Mouse (Mus musculus) liver, adult 2 months (tissue): ENCODE results near the gene Abhd17b. TPM values are rescaled to one million over a fixed set of nuclear protein-coding genes. Genes with fewer than 3 reads are reported as not detected.
"Not testable (repeated sequence)": the region's sequence is repeated elsewhere in the genome, so short reads cannot be mapped to it uniquely, and the experiment has no call there.

ENCODE experiments used
- DNase-seq: peaks from one replicate; pipeline ENCODE4 v3.0.0-alpha.2; 2011; ENCODE audit warnings: low read depth, low spot score; ENCODE audit errors: extremely low read depth
- H3K27ac ChIP-seq: fragments of 200-500 bp; replicated peaks from 2 replicates; pipeline ENCODE4 v1.5.1; 2012; ENCODE audit warnings: low read depth, mild to moderate bottlenecking, control low read depth, inconsistent platforms, low read length; ENCODE audit not compliant: insufficient read depth
- H3K27me3 ChIP-seq: fragments of 200-500 bp; 2 replicates; pipeline ENCODE4 v1.6.1; 2012; ENCODE audit warnings: mild to moderate bottlenecking, moderate library complexity, low read length, inconsistent platforms; ENCODE audit not compliant: control insufficient read depth, insufficient read depth
- H3K36me3 ChIP-seq: fragments of 200-500 bp; 2 replicates; pipeline ENCODE4 v1.6.1; 2012; ENCODE audit warnings: low read length, inconsistent platforms; ENCODE audit not compliant: control insufficient read depth, insufficient read depth
- H3K4me1 ChIP-seq: fragments of 200-500 bp; 2 replicates; pipeline ENCODE4 v1.6.1; 2011; ENCODE audit warnings: low read length; ENCODE audit not compliant: control insufficient read depth, insufficient read depth
- H3K4me3 ChIP-seq: fragments of 200-500 bp; 2 replicates; pipeline ENCODE4 v1.5.1; 2011; ENCODE audit warnings: low read depth, mild to moderate bottlenecking, control low read depth, low read length, moderate library complexity; ENCODE audit not compliant: insufficient read depth
- H3K79me2 ChIP-seq: fragments of 200-500 bp; 2 replicates; pipeline ENCODE4 v1.6.1; 2012; ENCODE audit warnings: inconsistent platforms, mild to moderate bottlenecking, low read length, moderate library complexity; ENCODE audit not compliant: control insufficient read depth, insufficient read depth
- H3K9ac ChIP-seq: fragments of 200-500 bp; 2 replicates; pipeline ENCODE4 v1.6.1; 2012; ENCODE audit warnings: low read depth, mild to moderate bottlenecking, control low read depth, inconsistent platforms, low read length
- CTCF ChIP-seq: fragments of 200-500 bp; IDR thresholded peaks from 2 replicates; pipeline ENCODE4 v1.5.1; 2011; ENCODE audit warnings: low read depth, low read length, control low read depth
- POLR2A ChIP-seq: fragments of 200-500 bp; IDR thresholded peaks from 2 replicates; pipeline ENCODE4 v1.6.1; 2011; ENCODE audit warnings: low read length, control low read depth; ENCODE audit not compliant: insufficient read depth; ENCODE audit errors: extremely low read depth
- WGBS: fragments of 180-500 bp; shearing (Covaris S2); methylation state at CpG from one replicate; pipeline ENCODE4 v1.1.7; 2018; 5-methylcytosine and 5-hydroxymethylcytosine counted together
- polyA plus RNA-seq: library from polyadenylated mRNA; depleted of rRNA; stranded (reverse); fragments of >200 nt; gene quantifications from 2 replicates; pipeline ENCODE4 v1.2.3, GENCODE M21; 2012
- total RNA-seq: library from RNA; depleted of rRNA; stranded (reverse); fragments of >200 nt; gene quantifications from 2 replicates; pipeline ENCODE4 v1.2.3, GENCODE M21; 2014

Abhd17b gene
- total and polyA plus RNA-seq, 2 experiments: 7.6 to 16.6 TPM

DNA sequence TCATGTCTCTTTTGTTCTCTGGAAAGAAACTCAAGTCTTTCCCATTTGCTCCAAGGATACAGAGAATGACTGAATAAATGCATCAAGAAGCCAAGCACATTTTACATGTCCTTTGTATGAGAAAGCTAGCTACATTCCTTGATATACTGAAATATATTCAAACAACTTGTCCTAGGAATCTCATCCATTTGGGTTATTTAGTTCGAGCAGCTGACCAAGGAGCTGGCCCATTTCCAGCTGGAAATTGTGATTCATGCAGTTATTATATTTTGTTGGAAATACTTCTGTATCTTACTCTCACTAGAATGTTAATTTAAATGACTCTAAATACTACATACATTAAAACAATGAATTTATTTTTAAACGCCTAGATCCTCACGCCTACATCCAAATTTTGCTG lies 63.5 kb downstream of the Abhd17b start:
- H3K4me3 ChIP-seq: no peak overlapping the region
- no peak overlapping the region for H3K9ac ChIP-seq
- no peaks in the 10 kb centered on the region for H3K27me3 ChIP-seq
- no peak overlapping the region for H3K27ac ChIP-seq
- no peaks in the 10 kb centered on the region for H3K36me3 ChIP-seq
- 92% methylated on average over 3 of the region's 3 CpGs for WGBS
- no peaks in the 10 kb centered on the region for H3K79me2 ChIP-seq
- TF ChIP-seq CTCF (no peak), POLR2A (no peak)
- no peak for DNase-seq
- H3K4me1 ChIP-seq: no peaks in the 10 kb centered on the region

DNA sequence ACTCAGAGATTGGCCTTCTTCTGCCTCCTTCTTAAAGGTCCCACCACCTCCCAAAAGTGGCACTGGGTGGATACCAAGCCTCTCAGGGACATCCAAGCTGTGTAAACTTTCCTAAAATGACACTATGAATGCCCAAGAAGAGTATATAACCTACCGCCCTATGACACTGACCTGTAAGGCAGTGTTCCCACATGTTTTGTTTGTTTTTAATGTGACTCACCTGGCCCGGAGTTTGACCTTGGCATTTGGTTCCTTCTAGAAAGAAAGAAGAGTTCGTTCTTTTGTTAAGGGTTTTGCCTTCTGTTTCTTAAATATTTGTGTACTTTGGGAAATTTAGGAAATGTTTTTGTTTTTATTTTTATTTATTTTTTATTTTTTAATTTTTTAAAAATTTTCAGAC lies 66.2 kb downstream of the Abhd17b start:
- Histone ChIP-seq H3K4me1 (no peaks in the 10 kb centered on the region), H3K9ac (no peak overlapping the region), H3K79me2 (no peaks in the 10 kb centered on the region), H3K4me3 (no peak overlapping the region), H3K36me3 (no peaks in the 10 kb centered on the region), H3K27ac (no peak overlapping the region), H3K27me3 (no peaks in the 10 kb centered on the region)
- DNase-seq: peak; percentile 24
- WGBS: 43% methylated on average over 3 of the region's 3 CpGs
- TF ChIP-seq POLR2A: no peak
- no peak for TF ChIP-seq CTCF

DNA sequence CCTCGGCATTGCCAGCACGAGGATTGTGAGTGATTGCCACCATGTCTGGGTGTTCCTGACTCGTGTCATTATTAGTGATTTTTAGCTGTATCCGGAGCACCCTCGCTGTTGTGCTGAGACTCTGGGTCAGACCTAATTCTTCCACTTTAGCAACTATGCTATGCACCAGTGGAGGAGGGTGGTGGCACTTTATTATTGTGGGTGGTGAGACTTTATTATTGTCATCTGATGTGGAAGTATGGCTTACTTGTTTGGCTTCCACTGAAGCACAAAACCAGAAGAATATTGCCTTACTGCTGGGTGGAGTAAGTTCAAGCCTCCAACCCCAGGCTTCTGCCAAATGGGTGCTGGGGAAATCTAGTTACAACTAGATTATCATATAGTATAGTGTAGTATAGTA lies 68.0 kb downstream of the Abhd17b start:
- no peaks in the 10 kb centered on the region for H3K36me3 ChIP-seq
- H3K79me2 ChIP-seq: no peaks in the 10 kb centered on the region
- no peak for DNase-seq
- H3K27me3 ChIP-seq: no peaks in the 10 kb centered on the region
- H3K27ac ChIP-seq: no peak overlapping the region
- TF ChIP-seq POLR2A (no peak), CTCF (no peak)
- no peaks in the 10 kb centered on the region for H3K4me1 ChIP-seq
- no peak overlapping the region for H3K9ac ChIP-seq
- no peak overlapping the region for H3K4me3 ChIP-seq
- 94% methylated on average over 5 of the region's 5 CpGs for WGBS

DNA sequence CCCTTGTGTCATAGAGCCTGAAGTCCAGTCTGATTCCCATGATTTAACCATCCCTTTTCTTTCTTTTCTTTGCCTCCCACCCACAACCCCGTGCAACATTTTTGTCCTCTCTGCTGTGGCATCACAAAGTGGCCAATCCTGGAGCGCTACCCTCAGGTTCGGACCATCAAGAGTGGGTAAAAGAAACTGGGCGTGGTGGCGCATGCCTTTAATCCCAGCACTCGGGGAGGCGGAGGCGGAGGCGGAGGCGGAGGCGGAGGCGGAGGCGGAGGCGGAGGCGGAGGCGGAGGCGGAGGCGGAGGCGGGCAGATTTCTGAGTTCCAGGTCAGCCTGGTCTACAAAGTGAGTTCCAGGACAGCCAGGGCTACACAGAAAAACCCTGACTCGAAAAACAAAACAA lies 70.3 kb downstream of the Abhd17b start:
- not testable (repeated sequence) for H3K27ac ChIP-seq, H3K9ac ChIP-seq, H3K27me3 ChIP-seq, DNase-seq, H3K79me2 ChIP-seq, H3K4me3 ChIP-seq, H3K36me3 ChIP-seq, H3K4me1 ChIP-seq
- 97% methylated on average over 20 of the region's 20 CpGs for WGBS

DNA sequence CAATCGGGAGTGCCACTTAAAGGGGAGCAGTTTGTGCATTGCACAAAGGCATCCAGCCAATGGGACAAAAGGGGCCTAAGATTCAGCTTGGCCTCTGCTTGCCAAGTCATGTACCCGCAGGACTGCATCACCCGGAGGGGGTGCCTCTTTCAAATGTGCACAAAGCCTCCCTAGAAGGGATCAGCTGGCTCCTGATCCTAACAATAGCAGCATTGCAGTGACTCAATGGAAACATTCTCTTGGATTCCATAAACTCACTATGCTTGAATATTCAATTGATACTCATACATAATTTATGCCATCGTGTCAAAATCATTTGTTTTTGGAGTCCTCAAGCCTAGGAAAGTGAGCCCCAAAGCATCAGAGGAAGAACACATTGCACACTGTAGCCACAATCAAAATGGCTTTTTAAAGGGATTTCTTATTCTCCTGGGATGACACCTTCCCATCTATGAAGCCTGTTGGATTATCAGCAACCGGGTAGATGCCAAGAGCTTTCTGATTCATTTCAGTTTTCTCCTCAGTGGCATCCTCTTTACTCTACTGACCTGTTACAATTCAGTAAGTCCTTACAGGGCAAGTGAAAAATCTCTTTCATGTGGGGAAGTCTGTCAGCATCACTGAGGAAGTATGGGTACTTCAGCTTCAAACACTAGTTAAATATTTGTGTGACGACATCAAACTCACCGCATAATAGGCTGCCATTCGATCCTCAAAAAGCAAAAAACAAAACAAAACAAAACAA lies 71.1 kb downstream of the Abhd17b start:
- H3K4me1 ChIP-seq: no peaks in the 10 kb centered on the region
- no peaks in the 10 kb centered on the region for H3K36me3 ChIP-seq
- no peaks in the 10 kb centered on the region for H3K27me3 ChIP-seq
- no peak for DNase-seq
- no peak overlapping the region for H3K27ac ChIP-seq
- no peak overlapping the region for H3K9ac ChIP-seq
- no peak for TF ChIP-seq CTCF
- no peak for TF ChIP-seq POLR2A
- 87% methylated on average over 8 of the region's 8 CpGs for WGBS
- H3K79me2 ChIP-seq: no peaks in the 10 kb centered on the region
- H3K4me3 ChIP-seq: no peak overlapping the region

DNA sequence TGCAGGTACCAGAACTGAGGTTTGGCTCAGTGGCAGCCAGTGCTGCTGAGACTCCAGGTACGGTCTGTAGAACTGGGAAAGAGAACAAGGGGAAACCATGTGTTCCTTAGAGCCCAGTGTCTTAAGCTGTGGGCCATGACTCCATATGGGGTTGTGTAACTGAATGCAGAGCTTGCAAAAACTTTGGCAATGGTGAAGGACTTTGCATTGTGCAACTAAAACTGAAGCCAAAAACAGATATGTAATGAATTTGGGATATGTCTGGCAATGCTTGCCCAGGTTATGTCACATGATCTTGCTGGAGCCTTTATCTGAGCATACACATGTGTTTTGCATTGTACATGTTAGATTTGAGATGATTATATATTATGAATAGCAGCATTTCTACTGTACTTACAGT lies 72.2 kb downstream of the Abhd17b start:
- Histone ChIP-seq H3K4me1 (no peaks in the 10 kb centered on the region), H3K4me3 (no peak overlapping the region), H3K79me2 (no peaks in the 10 kb centered on the region), H3K36me3 (no peaks in the 10 kb centered on the region), H3K9ac (no peak overlapping the region), H3K27ac (no peak overlapping the region), H3K27me3 (no peaks in the 10 kb centered on the region)
- no peak for DNase-seq
- no peak for TF ChIP-seq CTCF
- TF ChIP-seq POLR2A: no peak
- 89% methylated on average over 1 of the region's 1 CpGs for WGBS
